Mouse (Mus musculus): Measurements from ENCODE around the gene Armh3.
A peak's percentile ranks its signal among the peaks of the same experiment; 100 is the strongest.
"Not testable (repeated sequence)": the region's sequence is repeated elsewhere in the genome, so short reads cannot be mapped to it uniquely, and the experiment has no call there.

Armh3 gene

GRCm38 (mm10) chr19:45816727-45817126, 181.6 kb downstream of the Armh3 start:
- no peak for DNase-seq (ENCODE audit: low spot score)

- DNase-seq (ENCODE audit: low spot score), result no peak
These were observed 182.4 kb downstream of the Armh3 start, which contains the start of gene Kcnip2 for GRCm38 (mm10) chr19:45815831-45816405. Gene Kcnip2, minus strand, starts transcription at chr19:45816061.

GRCm38 (mm10) chr19:45815170-45815569, 183.1 kb downstream of the Armh3 start:
- no peak for DNase-seq (ENCODE audit: low spot score)

GRCm38 (mm10) chr19:45813801-45814200, 184.5 kb downstream of the Armh3 start:
- DNase-seq (ENCODE audit: low spot score), result no peak

GRCm38 (mm10) chr19:45813263-45813662, 185.0 kb downstream of the Armh3 start:
- DNase-seq (ENCODE audit: low spot score), result peak; percentile 85

- no peak for DNase-seq (ENCODE audit: low spot score)
These were observed 185.5 kb downstream of the Armh3 start for GRCm38 (mm10) chr19:45812673-45813252.

GRCm38 (mm10) chr19:45812115-45812514, 186.2 kb downstream of the Armh3 start:
- DNase-seq (ENCODE audit: low spot score), result peak; percentile 58

- DNase-seq (ENCODE audit: low spot score), result no peak
These were observed 187.1 kb downstream of the Armh3 start for GRCm38 (mm10) chr19:45811028-45811674.

- DNase-seq (ENCODE audit: low spot score), result no peak
These were observed 190.6 kb downstream of the Armh3 start for GRCm38 (mm10) chr19:45807732-45808131.

- not testable (repeated sequence) for DNase-seq (ENCODE audit: low spot score)
These were observed 192.5 kb downstream of the Armh3 start for GRCm38 (mm10) chr19:45805817-45806216.

- no peak for DNase-seq (ENCODE audit: low spot score)
These were observed 193.5 kb downstream of the Armh3 start for GRCm38 (mm10) chr19:45804593-45805368.

- DNase-seq (ENCODE audit: low spot score), result no peak
These were observed 194.9 kb downstream of the Armh3 start for GRCm38 (mm10) chr19:45803408-45803807.

- DNase-seq (ENCODE audit: low spot score), result no peak
These were observed 195.6 kb downstream of the Armh3 start for GRCm38 (mm10) chr19:45802702-45803101.

- no peak for DNase-seq (ENCODE audit: low spot score)
These were observed 201.4 kb downstream of the Armh3 start for GRCm38 (mm10) chr19:45796879-45797278.

- peak; percentile 25 for DNase-seq (ENCODE audit: low spot score)
These were observed 202.2 kb downstream of the Armh3 start for GRCm38 (mm10) chr19:45796061-45796556.

- no peak for DNase-seq (ENCODE audit: low spot score)
These were observed 202.8 kb downstream of the Armh3 start for GRCm38 (mm10) chr19:45795406-45795944.

GRCm38 (mm10) chr19:45794718-45795117, 203.6 kb downstream of the Armh3 start:
- no peak for DNase-seq (ENCODE audit: low spot score)

- DNase-seq (ENCODE audit: low spot score), result no peak
These were observed 205.9 kb downstream of the Armh3 start for GRCm38 (mm10) chr19:45792404-45792803.

- peak; percentile 46 for DNase-seq (ENCODE audit: low spot score)
These were observed 208.1 kb downstream of the Armh3 start for GRCm38 (mm10) chr19:45789888-45790874.

GRCm38 (mm10) chr19:45789365-45789764, 208.9 kb downstream of the Armh3 start:
- DNase-seq (ENCODE audit: low spot score), result no peak

GRCm38 (mm10) chr19:45788337-45788736, 210.0 kb downstream of the Armh3 start:
- DNase-seq (ENCODE audit: low spot score), result no peak

Data from urinary bladder, postnatal 14 days (tissue).